Mouse (Mus musculus) brain, embryonic 14.5 days (tissue): Measurements from ENCODE around the gene Evi2b.

Source experiments
- CTCF ChIP-seq: fragments of 200-500 bp; IDR thresholded peaks from 2 replicates; pipeline ENCODE4 v1.5.1; 2012; ENCODE audit warnings: inconsistent platforms, mild to moderate bottlenecking, moderate library complexity, borderline replicate concordance; ENCODE audit not compliant: insufficient read depth, insufficient read length; ENCODE audit errors: extremely low read depth
- POLR2A ChIP-seq: fragments of 200-500 bp; IDR thresholded peaks from 2 replicates; pipeline ENCODE4 v1.6.1; 2012; ENCODE audit warnings: mild to moderate bottlenecking, inconsistent platforms, borderline replicate concordance; ENCODE audit not compliant: poor library complexity, insufficient read depth, insufficient read length, severe bottlenecking; ENCODE audit errors: extremely low read depth

GRCm38 (mm10) chr11:79527739-79528384, 4.3 kb upstream of the Evi2b start:
- no peak for TF ChIP-seq CTCF
- no peak for TF ChIP-seq POLR2A
